Mouse (Mus musculus) thymus, adult 2 months (tissue): ENCODE measurements at regions not wholly inside any gene's neighbourhood (a gene's known extent, or its start where the extent isn't known, plus 50 kb on each side); places are given as distances from the start of the nearest gene placed in this dataset.

Experiments used
- CTCF ChIP-seq: fragments of 200-500 bp; IDR thresholded peaks from 2 replicates; pipeline ENCODE4 v1.5.1; 2012; ENCODE audit warnings: mild to moderate bottlenecking, control low read depth, low read length, moderate library complexity, borderline replicate concordance; ENCODE audit not compliant: control insufficient read depth, poor library complexity, insufficient read depth; ENCODE audit errors: extremely low read depth
- POLR2A ChIP-seq: fragments of 200-500 bp; IDR thresholded peaks from 2 replicates; pipeline ENCODE4 v1.6.1; 2012; ENCODE audit warnings: mild to moderate bottlenecking, low read length, control low read depth, moderate library complexity; ENCODE audit not compliant: control insufficient read depth, poor library complexity, insufficient read depth; ENCODE audit errors: extremely low read depth

DNA sequence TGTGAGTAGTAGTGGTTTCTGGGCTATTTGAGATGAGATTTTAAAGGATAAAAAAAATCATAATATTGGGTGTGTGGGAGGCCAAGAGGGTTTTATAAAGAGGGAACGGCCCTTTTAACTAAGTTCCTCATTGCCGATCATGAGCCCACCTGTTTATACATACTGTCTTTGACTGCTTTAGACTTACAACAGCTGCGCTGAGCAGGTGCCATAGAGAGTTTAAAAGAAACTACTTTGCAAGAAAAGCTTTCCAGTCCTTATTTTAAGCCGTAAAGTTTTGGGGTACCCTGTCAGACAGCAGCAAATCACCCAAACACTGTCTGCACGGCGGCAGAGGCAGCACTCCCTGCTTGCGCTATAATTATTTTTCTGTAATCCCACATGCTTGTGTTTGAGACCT, 68.8 kb upstream of the Zfp280d start:
- TF ChIP-seq POLR2A (no peak), CTCF (no peak)
